Mouse (Mus musculus) neural tube, embryonic 11.5 days (tissue): Measurements from ENCODE around the gene 4931406P16Rik. TPM values are rescaled to one million over a fixed set of nuclear protein-coding genes. Genes with fewer than 3 reads are reported as not detected.
A peak's percentile ranks its signal among the peaks of the same experiment; 100 is the strongest.

Source experiments
- ATAC-seq: fragments of 200-750 bp; cut with Nextera tagmentation; 2 replicates; pipeline ENCODE4 v1.8.0; 2017; ENCODE audit warnings: moderate number of reproducible peaks, mild to moderate bottlenecking, moderate TSS enrichment, moderate library complexity; ENCODE audit not compliant: insufficient read depth, low FRiP score, low TSS enrichment
- DNase-seq: peaks from one replicate; pipeline ENCODE4 v3.0.0-alpha.2; 2015; ENCODE audit warnings: low spot score
- H3K27ac ChIP-seq: fragments of 300-500 bp; sonication (generic); 2 replicates; pipeline ENCODE4 v1.5.1; 2014; ENCODE audit warnings: low read depth, mild to moderate bottlenecking, low read length
- H3K27me3 ChIP-seq: fragments of 300-500 bp; sonication (generic); 2 replicates; pipeline ENCODE4 v1.6.1; 2014; ENCODE audit warnings: mild to moderate bottlenecking, low read length, mixed read lengths; ENCODE audit not compliant: control insufficient read depth, insufficient read depth
- H3K36me3 ChIP-seq: fragments of 300-500 bp; sonication (generic); 2 replicates; pipeline ENCODE4 v1.6.1; 2014; ENCODE audit warnings: mild to moderate bottlenecking, low read length, moderate library complexity, mixed read lengths; ENCODE audit not compliant: control insufficient read depth, insufficient read depth
- H3K4me1 ChIP-seq: fragments of 300-500 bp; sonication (generic); 2 replicates; pipeline ENCODE4 v1.6.1; 2014; ENCODE audit warnings: low read length, mixed read lengths; ENCODE audit not compliant: control insufficient read depth, insufficient read depth
- H3K4me2 ChIP-seq: fragments of 300-500 bp; sonication (generic); 2 replicates; pipeline ENCODE4 v1.6.1; 2014; ENCODE audit warnings: low read depth, mild to moderate bottlenecking, moderate library complexity
- H3K4me3 ChIP-seq: fragments of 300-500 bp; sonication (generic); 2 replicates; pipeline ENCODE4 v1.5.1; 2014; ENCODE audit warnings: low read depth, low read length
- H3K9ac ChIP-seq: fragments of 300-500 bp; sonication (generic); 2 replicates; pipeline ENCODE4 v1.6.1; 2014; ENCODE audit warnings: mild to moderate bottlenecking, low read length
- H3K9me3 ChIP-seq: fragments of 300-500 bp; sonication (generic); 2 replicates; pipeline ENCODE4 v1.6.1; 2016; ENCODE audit warnings: low read length; ENCODE audit not compliant: control insufficient read depth
- whole genome bisulfite sequencing: fragments of 180-500 bp; shearing (Covaris S2); extraction: QIAGEN DNeasy Blood & Tissue Kit; methylation state at CpG from one replicate; pipeline ENCODE4 v1.1.7; 2014; 5-methylcytosine and 5-hydroxymethylcytosine counted together
- polyA plus RNA-seq: library from polyadenylated mRNA; unstranded; fragments of >200 nt; fragmentation: Nextera tagmentation; extraction: Ambion mirVana; gene quantifications from 2 replicates; pipeline ENCODE4 v1.2.1, GENCODE M21; 2014

4931406P16Rik gene
- polyA plus RNA-seq, 1 experiment from 2014 or later = 34.4 TPM

- WGBS = 91% methylated on average over 7 of the region's 7 CpGs
- Histone ChIP-seq H3K9ac (no peak within 1 kb of the TSS), H3K4me2 (no peak within 1 kb of the TSS), H3K9me3 (no peaks in the 10 kb centered on the region), H3K27ac (no peak within 1 kb of the TSS), H3K36me3 (peaks cover 2% of the 10 kb centered on the region; the same call in 1 of the 2 replicates), H3K4me3 (no peak within 1 kb of the TSS), H3K27me3 (no peaks in the 10 kb centered on the region), H3K4me1 (no peaks in the 10 kb centered on the region)
- ATAC-seq (no peak), DNase-seq (no peak)
Observed at GRCm38 (mm10) chr7:34250738-34251137, 62.6 kb downstream of the 4931406P16Rik start, which contains the start of gene Gm6096. TSS of gene Gm6096 (plus strand) at chr7:34251038.

GRCm38 (mm10) chr7:34246870-34247499 lies 66.4 kb downstream of the 4931406P16Rik start:
- H3K4me3 ChIP-seq = no peak overlapping the region
- 88% methylated on average over 3 of the region's 3 CpGs for whole genome bisulfite sequencing
- H3K4me2 ChIP-seq = no peak overlapping the region
- no peaks in the 10 kb centered on the region for H3K9me3 ChIP-seq
- no peaks in the 10 kb centered on the region for H3K4me1 ChIP-seq
- H3K9ac ChIP-seq = no peak overlapping the region
- ATAC-seq (no peak), DNase-seq (no peak)
- H3K36me3 ChIP-seq = peaks cover 6% of the 10 kb centered on the region
- no peak overlapping the region for H3K27ac ChIP-seq
- no peaks in the 10 kb centered on the region for H3K27me3 ChIP-seq

GRCm38 (mm10) chr7:34242176-34242575 lies 71.2 kb downstream of the 4931406P16Rik start:
- H3K4me1 ChIP-seq = no peaks in the 10 kb centered on the region
- no peak overlapping the region for H3K4me2 ChIP-seq
- H3K27me3 ChIP-seq = no peaks in the 10 kb centered on the region
- no peak overlapping the region for H3K9ac ChIP-seq
- peaks cover 11% of the 10 kb centered on the region for H3K36me3 ChIP-seq
- WGBS = 91% methylated on average over 11 of the region's 11 CpGs
- H3K27ac ChIP-seq = no peak overlapping the region
- H3K4me3 ChIP-seq = no peak overlapping the region
- ATAC-seq (no peak), DNase-seq (no peak)
- no peaks in the 10 kb centered on the region for H3K9me3 ChIP-seq

GRCm38 (mm10) chr7:34238086-34238485 lies 75.3 kb downstream of the 4931406P16Rik start:
- H3K9ac ChIP-seq = no peak overlapping the region
- no peak overlapping the region for H3K4me3 ChIP-seq
- H3K4me2 ChIP-seq = no peak overlapping the region
- peaks cover 7% of the 10 kb centered on the region; the same call in 1 of the 2 replicates for H3K36me3 ChIP-seq
- H3K4me1 ChIP-seq = no peaks in the 10 kb centered on the region
- no peak for ATAC-seq
- WGBS = 88% methylated on average over 5 of the region's 5 CpGs
- no peaks in the 10 kb centered on the region for H3K9me3 ChIP-seq
- H3K27me3 ChIP-seq = no peaks in the 10 kb centered on the region
- H3K27ac ChIP-seq = no peak overlapping the region
- DNase-seq = no peak

- no peak for DNase-seq
- ATAC-seq = no peak
- 89% methylated on average over 5 of the region's 5 CpGs for WGBS
- H3K4me2 ChIP-seq = no peak overlapping the region
- H3K9ac ChIP-seq = no peak overlapping the region
- H3K27me3 ChIP-seq = no peaks in the 10 kb centered on the region
- H3K9me3 ChIP-seq = no peaks in the 10 kb centered on the region
- H3K27ac ChIP-seq = no peak overlapping the region
- H3K36me3 ChIP-seq = peaks cover 7% of the 10 kb centered on the region; the same call in 1 of the 2 replicates
- H3K4me1 ChIP-seq = no peaks in the 10 kb centered on the region
- H3K4me3 ChIP-seq = no peak overlapping the region
Observed at GRCm38 (mm10) chr7:34235602-34236001, 77.7 kb downstream of the 4931406P16Rik start.

- 4% methylated on average over 17 of the region's 17 CpGs for WGBS
- H3K27ac ChIP-seq = peak overlapping the region; percentile 78
- H3K9ac ChIP-seq = peak overlapping the region; percentile 55
- ATAC-seq = 0 out of 2 replicates have a peak, but pooled peaks have one; percentile 0
- H3K4me3 ChIP-seq = peak overlapping the region; percentile 44
- H3K4me2 ChIP-seq = peak overlapping the region; percentile 74
- DNase-seq = peak; percentile 26
- no peaks in the 10 kb centered on the region for H3K27me3 ChIP-seq
- no peaks in the 10 kb centered on the region for H3K4me1 ChIP-seq
- H3K36me3 ChIP-seq = peaks cover 7% of the 10 kb centered on the region; the same call in 1 of the 2 replicates
- H3K9me3 ChIP-seq = no peaks in the 10 kb centered on the region
Observed at GRCm38 (mm10) chr7:34234610-34235561, 78.5 kb downstream of the 4931406P16Rik start.

GRCm38 (mm10) chr7:34233909-34234609 lies 79.3 kb downstream of the 4931406P16Rik start:
- ATAC-seq (peak; percentile 88), DNase-seq (peak; percentile 99)
- H3K27me3 ChIP-seq = no peaks in the 10 kb centered on the region
- H3K27ac ChIP-seq = peak overlapping the region; percentile 78
- WGBS = under 1% methylated on average over 45 of the region's 46 CpGs
- H3K4me3 ChIP-seq = peak overlapping the region; percentile 44
- H3K4me1 ChIP-seq = 0 out of 2 replicates have a peak, but pooled peaks cover 5% of the 10 kb centered on the region
- peak overlapping the region; percentile 74 for H3K4me2 ChIP-seq
- H3K9me3 ChIP-seq = no peaks in the 10 kb centered on the region
- peaks cover 5% of the 10 kb centered on the region; the same call in 1 of the 2 replicates for H3K36me3 ChIP-seq
- peak overlapping the region; percentile 55 for H3K9ac ChIP-seq
